In the genomic region with DNA sequence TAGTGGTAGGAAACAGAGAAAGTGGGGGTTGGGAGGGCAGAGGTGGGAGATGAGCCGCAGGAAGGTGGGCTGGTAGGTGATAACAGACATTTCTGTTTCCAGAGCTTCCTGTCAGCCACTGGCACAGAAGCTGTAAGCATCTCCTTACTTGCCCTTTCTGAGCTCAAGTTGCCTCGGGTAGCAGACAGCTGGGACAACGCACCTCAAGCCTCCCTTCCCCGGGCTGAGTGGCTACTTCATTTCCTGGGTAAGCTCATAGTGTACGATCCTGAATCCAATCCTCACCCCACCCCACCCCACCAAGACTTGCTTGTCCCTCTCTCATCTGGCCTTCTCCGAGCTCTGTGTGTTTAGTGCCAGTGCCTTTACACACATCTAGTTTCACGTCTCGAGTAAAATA, we compare ENCODE assay signal across 16 mouse cellular contexts.
DNase-seq lines count a peak whose midpoint lies in the region; ATAC-seq and TF ChIP-seq lines count a peak whose summit lies in the region.
"Had no signal": no experiment of that assay in that cellular context is flagged by ENCODE, and none has a peak within 500 bp of the region (broad histone marks: within the 10 kb centered on the region; RNA-seq: fewer than 3 reads in every experiment).

No protein-coding gene starts in this region.

- no peaks in the 10 kb centered on the region for H3K36me3 ChIP-seq in heart, embryonic 12.5 days
- H3K36me3 ChIP-seq in liver, embryonic 14.5 days (replicated peaks; ENCODE audit: control insufficient read depth, insufficient read depth, low read depth) = no peaks in the 10 kb centered on the region
- H3K36me3 ChIP-seq: hindbrain, embryonic 15.5 days had no signal

- peaks cover 63% of the 10 kb centered on the region for H3K4me1 ChIP-seq in heart, embryonic 12.5 days (replicated peaks)
- peaks cover 10 to 40% of the 10 kb centered on the region in 2 experiments for H3K4me1 ChIP-seq in liver, embryonic 14.5 days (replicated peaks; ENCODE audit: control insufficient read depth in 2 of 2, insufficient read depth in 2 of 2, low read length in 1 of 2)

- no peak overlapping the region; the same call in 1 of the 2 replicates for H3K4me2 ChIP-seq in heart, embryonic 12.5 days
- H3K4me2 ChIP-seq in liver, embryonic 14.5 days (ENCODE audit: low read depth) = peak overlapping the region; percentile 36
- H3K4me2 ChIP-seq: hindbrain, embryonic 15.5 days had no signal

- H3K27me3 ChIP-seq in heart, embryonic 12.5 days (replicated peaks) = no peaks in the 10 kb centered on the region
- H3K27me3 ChIP-seq in liver, embryonic 14.5 days (ENCODE audit: control insufficient read depth, insufficient read depth, low read length) = no peaks in the 10 kb centered on the region
- H3K27me3 ChIP-seq: hindbrain, embryonic 15.5 days had no signal

- no peak for TF ChIP-seq EP300 in liver, embryonic 14.5 days (IDR thresholded peaks at IDR 0.05; ENCODE audit: low read depth)

- 0 out of 2 replicates have a peak overlapping the region, but pooled peaks have one; percentile 6 for H3K27ac ChIP-seq in heart, embryonic 12.5 days (ENCODE audit: poor library complexity, severe bottlenecking)
- no peak overlapping the region for H3K27ac ChIP-seq in liver, embryonic 14.5 days
- H3K27ac ChIP-seq: hindbrain, embryonic 15.5 days had no signal

- WGBS in heart, embryonic 12.5 days = 45% methylated on average over 8 of the region's 8 CpGs
- WGBS in liver, embryonic 14.5 days (ENCODE audit: insufficient replicate concordance) = 32% methylated on average over 8 of the region's 8 CpGs

- no peak for TF ChIP-seq CTCF in liver, embryonic 14.5 days (IDR thresholded peaks at IDR 0.05; ENCODE audit: low read depth)

- no peaks in the 10 kb centered on the region for H3K9me3 ChIP-seq in heart, embryonic 12.5 days (replicated peaks)
- no peaks in the 10 kb centered on the region for H3K9me3 ChIP-seq in liver, embryonic 14.5 days (ENCODE audit: control insufficient read depth, low read length)
- H3K9me3 ChIP-seq: hindbrain, embryonic 15.5 days had no signal

- H3K4me3 ChIP-seq in heart, embryonic 12.5 days = no peak overlapping the region
- no peak overlapping the region for H3K4me3 ChIP-seq in liver, embryonic 14.5 days (ENCODE audit: insufficient read depth in 1 of 2, low read depth in 2 of 2, low read length in 2 of 2)
- H3K4me3 ChIP-seq: hindbrain, embryonic 15.5 days had no signal

- no peak overlapping the region for H3K9ac ChIP-seq in heart, embryonic 12.5 days
- H3K9ac ChIP-seq in liver, embryonic 14.5 days (replicated peaks) = peak overlapping the region; percentile 13; the same call in 1 of the 2 replicates
- H3K9ac ChIP-seq: hindbrain, embryonic 15.5 days had no signal

- no peak for DNase-seq in heart, postnatal 4 days
- DNase-seq in thymus, postnatal 14 days = peak; percentile 10
- DNase-seq in thymus, postnatal 0 days (ENCODE audit: low spot score) = no peak
- no peak for DNase-seq in liver, embryonic 14.5 days (ENCODE audit: low read depth in 3 of 3, low spot score in 3 of 3)
- DNase-seq in urinary bladder, postnatal 36 days (ENCODE audit: low spot score in 2 of 2) = no peak
- DNase-seq: adrenal gland, adult 2 months; cerebellum, adult 8-10 months; gastrocnemius, postnatal 36 days; kidney, adult 18-20 months; kidney, postnatal 36 days; lung, postnatal 10 days; midbrain, embryonic 14.5 days; right cerebral cortex, postnatal 25 days had no signal

- no peak for ATAC-seq in heart, embryonic 12.5 days (ENCODE audit: insufficient number of reproducible peaks, low FRiP score)
- no peak for ATAC-seq in liver, embryonic 14.5 days (ENCODE audit: insufficient read depth)
- ATAC-seq in cerebellum, adult (ENCODE audit: insufficient number of reproducible peaks, low FRiP score, low TSS enrichment) = no peak
